Mouse (Mus musculus) kidney, embryonic 15.5 days (tissue): ENCODE measurements around the gene Cd47. TPM values are rescaled to one million over a fixed set of nuclear protein-coding genes. Genes with fewer than 3 reads are reported as not detected.

Experiments used
- polyA plus RNA-seq: library from polyadenylated mRNA; unstranded; fragments of >200 nt; fragmentation: Nextera tagmentation; extraction: Ambion mirVana; gene quantifications from 2 replicates; pipeline ENCODE4 v1.2.1, GENCODE M21; 2015

The Cd47 gene
- polyA plus RNA-seq, 1 experiment from 2014 or later = 78.3 TPM

Other genes starting within 250 kb of the Cd47 start
- 31.2 and 32.2 TPM in 2 replicates for gene Ift57, start 101.3 kb upstream of the Cd47 start, polyA plus RNA-seq